Mouse (Mus musculus) forebrain, embryonic 15.5 days (tissue): ENCODE results near the gene Fam229a. TPM values are rescaled to one million over a fixed set of nuclear protein-coding genes. Genes with fewer than 3 reads are reported as not detected.
A peak's percentile ranks its signal among the peaks of the same experiment; 100 is the strongest.
"Not testable (repeated sequence)": the region's sequence is repeated elsewhere in the genome, so short reads cannot be mapped to it uniquely, and the experiment has no call there.

Source experiments
- ATAC-seq: fragments of 200-750 bp; cut with Nextera tagmentation; replicated peaks from 2 replicates; pipeline ENCODE4 v1.8.0; 2017; ENCODE audit warnings: mild to moderate bottlenecking, moderate TSS enrichment, moderate library complexity
- H3K27ac ChIP-seq: fragments of 300-500 bp; sonication (generic); replicated peaks from 2 replicates; pipeline ENCODE4 v1.5.1; 2015; ENCODE audit warnings: mild to moderate bottlenecking, inconsistent platforms
- H3K27me3 ChIP-seq: fragments of 300-500 bp; sonication (generic); 2 replicates; pipeline ENCODE4 v1.6.1; 2015; ENCODE audit warnings: inconsistent platforms
- H3K36me3 ChIP-seq: fragments of 300-500 bp; sonication (generic); 2 replicates; pipeline ENCODE4 v1.6.1; 2015; ENCODE audit warnings: mild to moderate bottlenecking, inconsistent platforms
- H3K4me1 ChIP-seq: fragments of 300-500 bp; sonication (generic); 2 replicates; pipeline ENCODE4 v1.6.1; 2015; ENCODE audit warnings: inconsistent platforms
- H3K4me2 ChIP-seq: fragments of 300-500 bp; sonication (generic); replicated peaks from 2 replicates; pipeline ENCODE4 v1.6.1; 2015; ENCODE audit warnings: mild to moderate bottlenecking, inconsistent platforms
- H3K4me3 ChIP-seq: fragments of 300-500 bp; sonication (generic); 2 replicates; pipeline ENCODE4 v1.5.1; 2015; ENCODE audit warnings: mild to moderate bottlenecking, inconsistent platforms
- H3K9ac ChIP-seq: fragments of 300-500 bp; sonication (generic); replicated peaks from 2 replicates; pipeline ENCODE4 v1.6.1; 2015; ENCODE audit warnings: mild to moderate bottlenecking, inconsistent platforms
- H3K9me3 ChIP-seq: fragments of 300-500 bp; sonication (generic); 2 replicates; pipeline ENCODE4 v1.6.1; 2016; ENCODE audit warnings: inconsistent platforms
- WGBS: fragments of 180-500 bp; shearing (Covaris S2); methylation state at CpG from one replicate; pipeline ENCODE4 v1.1.7; 2015; ENCODE audit warnings: mixed read lengths; 5-methylcytosine and 5-hydroxymethylcytosine counted together
- polyA plus RNA-seq: library from polyadenylated mRNA; unstranded; fragments of >200 nt; fragmentation: Nextera tagmentation; extraction: Ambion mirVana; gene quantifications from 2 replicates; pipeline ENCODE4 v1.2.1, GENCODE M21; 2015

The Fam229a gene
- 0.61 TPM in 1 of 2 replicates, not detected in the other for polyA plus RNA-seq

DNA sequence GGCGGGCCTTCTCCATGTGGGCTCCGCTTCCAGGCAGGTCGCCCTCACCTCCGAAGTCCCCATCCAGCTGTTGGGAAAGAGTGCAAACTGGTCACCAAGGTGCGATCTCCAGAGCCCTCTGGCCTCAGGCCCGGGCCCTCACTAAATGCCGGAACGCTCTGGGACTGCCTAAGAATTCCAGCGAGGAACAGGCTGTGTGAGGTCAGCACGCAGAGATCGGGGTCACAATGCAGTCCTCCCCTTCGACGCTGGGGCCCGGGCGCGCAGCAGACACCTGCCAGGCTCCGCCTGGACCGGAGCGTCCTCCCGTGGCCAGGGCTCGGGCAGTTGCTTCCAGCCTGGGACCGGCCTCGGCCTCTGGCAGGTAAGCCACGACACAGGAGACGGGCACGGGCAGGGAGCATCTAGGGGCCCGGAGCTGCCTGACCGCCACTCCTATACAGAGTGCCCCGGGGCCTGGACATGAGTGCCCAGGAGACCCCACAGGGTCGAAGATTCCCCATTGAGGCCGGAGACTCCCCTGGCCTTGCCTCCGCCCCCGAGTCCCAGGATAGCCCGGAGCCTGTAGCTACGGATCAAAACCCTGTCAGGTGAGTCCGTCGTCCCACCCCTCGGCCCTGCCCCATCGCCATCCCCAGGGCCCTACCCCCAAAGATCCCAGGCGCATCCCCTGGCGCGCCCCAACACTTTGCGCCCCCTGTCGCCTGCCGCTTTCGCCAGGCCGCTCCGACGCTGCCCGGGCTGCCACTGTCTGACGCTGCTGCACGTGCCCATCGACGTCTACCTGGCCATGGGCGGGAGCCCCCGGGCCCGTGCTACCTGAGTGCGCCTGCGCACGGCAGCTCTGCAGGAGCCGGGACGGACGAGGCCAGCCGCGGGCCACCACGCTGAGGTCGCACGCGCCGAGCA, at the start of gene Fam229a, which contains the start of gene Tssk3:
Gene Fam229a, plus strand, starts transcription at position 219 of the 909 bp plus-strand sequence.
Gene Tssk3, minus strand, starts transcription at position 51 of the 909 bp plus-strand sequence.
- H3K4me2 ChIP-seq: peak within 1 kb of the TSS; percentile 52
- H3K36me3 ChIP-seq: peaks cover 33% of the 10 kb centered on the region
- 3% methylated on average over 70 of the region's 70 CpGs for WGBS
- H3K9me3 ChIP-seq: no peaks in the 10 kb centered on the region
- no peak within 1 kb of the TSS for H3K27ac ChIP-seq
- peaks cover 21% of the 10 kb centered on the region for H3K4me1 ChIP-seq
- peak; percentile 12; the same call in 1 of the 2 replicates for ATAC-seq
- H3K27me3 ChIP-seq: peaks cover 19% of the 10 kb centered on the region
- peak within 1 kb of the TSS; percentile 44 for H3K9ac ChIP-seq
- H3K4me3 ChIP-seq: peak within 1 kb of the TSS; percentile 37

GRCm38 (mm10) chr4:129447360-129447759, 43.6 kb upstream of the Fam229a start:
- H3K4me3 ChIP-seq: no peak overlapping the region
- H3K27ac ChIP-seq: no peak overlapping the region

DNA sequence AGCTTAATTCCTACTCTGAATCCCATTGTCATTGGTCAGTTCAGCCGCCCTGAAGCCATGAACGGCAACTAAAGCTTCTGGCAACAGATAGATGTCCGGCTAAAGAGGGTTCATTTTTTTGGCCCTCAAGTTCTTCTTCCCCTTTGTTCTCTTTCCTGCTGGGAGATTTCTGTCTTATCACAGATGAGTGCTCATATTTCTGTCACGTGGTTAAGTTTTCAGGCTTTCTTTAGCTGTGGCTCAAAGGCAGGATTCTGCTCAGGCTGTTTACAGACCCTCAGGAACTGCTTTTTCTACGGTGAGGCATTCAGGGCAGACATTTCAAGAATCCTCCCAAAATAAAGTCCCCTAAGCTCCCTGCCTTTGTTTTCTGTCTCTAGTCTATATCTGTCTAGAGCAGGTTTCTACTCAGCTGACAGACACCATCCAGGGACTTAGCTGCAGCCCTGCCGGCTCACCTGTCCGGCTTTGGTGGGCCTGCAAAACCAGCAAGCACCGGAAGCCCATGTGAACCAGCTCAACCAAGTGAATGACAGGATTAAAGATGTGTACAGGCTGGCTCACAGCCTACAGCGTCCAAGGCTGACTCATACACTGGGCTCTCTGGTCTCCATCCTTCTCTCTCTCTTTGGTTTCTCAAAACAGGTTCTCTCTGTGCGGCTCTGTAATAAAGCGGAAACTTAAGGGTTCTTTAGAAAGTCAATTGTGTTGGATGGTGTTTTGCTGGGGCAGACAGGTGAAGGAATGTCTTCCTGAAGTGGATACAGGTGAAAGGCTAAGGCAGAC, 43.0 kb upstream of the Fam229a start:
- ATAC-seq: no peak
- WGBS: 80% methylated on average over 11 of the region's 11 CpGs
- H3K9me3 ChIP-seq: no peaks in the 10 kb centered on the region
- no peaks in the 10 kb centered on the region for H3K27me3 ChIP-seq
- H3K4me1 ChIP-seq: no peaks in the 10 kb centered on the region
- H3K4me3 ChIP-seq: no peak overlapping the region
- H3K27ac ChIP-seq: no peak overlapping the region
- H3K36me3 ChIP-seq: no peaks in the 10 kb centered on the region
- no peak overlapping the region for H3K4me2 ChIP-seq
- H3K9ac ChIP-seq: no peak overlapping the region

More at GRCm38 (mm10) chr4:129447360-129447759, 43.6 kb upstream of the Fam229a start:
- H3K9ac ChIP-seq: no peak overlapping the region
- no peaks in the 10 kb centered on the region for H3K9me3 ChIP-seq
- no peak overlapping the region for H3K4me2 ChIP-seq
- H3K4me1 ChIP-seq: no peaks in the 10 kb centered on the region
- peaks cover 3% of the 10 kb centered on the region; the same call in 1 of the 2 replicates for H3K27me3 ChIP-seq
- 87% methylated on average over 8 of the region's 8 CpGs for WGBS
- no peaks in the 10 kb centered on the region for H3K36me3 ChIP-seq
- ATAC-seq: no peak

DNA sequence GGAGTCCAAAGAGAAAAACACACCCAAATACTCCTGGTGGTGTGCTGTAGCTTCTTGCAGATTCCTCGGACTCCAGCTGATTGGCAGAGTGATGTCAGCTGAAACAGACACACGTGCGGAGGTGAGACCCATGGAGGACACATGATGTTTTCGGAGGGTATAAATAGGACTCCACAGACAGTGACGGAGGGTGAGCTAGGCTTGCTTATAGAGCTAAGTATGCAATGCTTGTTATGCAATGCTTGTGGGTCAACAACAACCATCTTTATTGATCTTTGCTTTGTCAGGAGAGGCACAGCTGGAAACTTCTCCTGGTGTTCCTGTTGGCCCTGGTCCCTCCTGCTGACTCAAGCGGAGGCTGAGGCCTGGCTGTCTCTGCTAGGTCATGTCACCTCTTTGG, 42.3 kb upstream of the Fam229a start:
- 94% methylated on average over 6 of the region's 6 CpGs for WGBS
- H3K27ac ChIP-seq: no peak overlapping the region
- no peaks in the 10 kb centered on the region for H3K4me1 ChIP-seq
- H3K9me3 ChIP-seq: no peaks in the 10 kb centered on the region
- no peaks in the 10 kb centered on the region for H3K27me3 ChIP-seq
- H3K36me3 ChIP-seq: no peaks in the 10 kb centered on the region
- ATAC-seq: no peak
- H3K9ac ChIP-seq: no peak overlapping the region
- H3K4me2 ChIP-seq: no peak overlapping the region
- no peak overlapping the region for H3K4me3 ChIP-seq

GRCm38 (mm10) chr4:129450851-129451250, 40.1 kb upstream of the Fam229a start:
- Histone ChIP-seq H3K27ac (no peak overlapping the region), H3K36me3 (no peaks in the 10 kb centered on the region), H3K4me1 (0 out of 2 replicates have a peak, but pooled peaks cover 2% of the 10 kb centered on the region), H3K27me3 (no peaks in the 10 kb centered on the region), H3K9ac (no peak overlapping the region), H3K4me2 (no peak overlapping the region), H3K4me3 (no peak overlapping the region), H3K9me3 (no peaks in the 10 kb centered on the region)
- WGBS: 80% methylated on average over 2 of the region's 2 CpGs
- ATAC-seq: no peak

GRCm38 (mm10) chr4:129451471-129452169, 39.4 kb upstream of the Fam229a start:
- Histone ChIP-seq H3K9ac (no peak overlapping the region), H3K36me3 (no peaks in the 10 kb centered on the region)
- 85% methylated on average over 15 of the region's 15 CpGs for WGBS

GRCm38 (mm10) chr4:129455265-129455664, 35.7 kb upstream of the Fam229a start:
- 2% methylated on average over 5 of the region's 5 CpGs for WGBS
- Histone ChIP-seq H3K27ac (no peak overlapping the region), H3K4me3 (no peak overlapping the region), H3K27me3 (no peaks in the 10 kb centered on the region), H3K4me1 (0 out of 2 replicates have a peak, but pooled peaks cover 2% of the 10 kb centered on the region), H3K9ac (no peak overlapping the region), H3K9me3 (no peaks in the 10 kb centered on the region), H3K36me3 (no peaks in the 10 kb centered on the region), H3K4me2 (no peak overlapping the region)
- peak; percentile 74 for ATAC-seq

More at GRCm38 (mm10) chr4:129451471-129452169, 39.4 kb upstream of the Fam229a start:
- H3K9me3 ChIP-seq: no peaks in the 10 kb centered on the region
- no peak overlapping the region for H3K4me3 ChIP-seq
- no peaks in the 10 kb centered on the region for H3K27me3 ChIP-seq
- H3K27ac ChIP-seq: no peak overlapping the region
- no peak for ATAC-seq
- H3K4me1 ChIP-seq: 0 out of 2 replicates have a peak, but pooled peaks cover 2% of the 10 kb centered on the region
- no peak overlapping the region for H3K4me2 ChIP-seq

GRCm38 (mm10) chr4:129456126-129456525, 34.9 kb upstream of the Fam229a start:
- Histone ChIP-seq H3K36me3 (no peaks in the 10 kb centered on the region), H3K4me2 (no peak overlapping the region), H3K4me3 (no peak overlapping the region), H3K9me3 (no peaks in the 10 kb centered on the region), H3K9ac (no peak overlapping the region), H3K27me3 (no peaks in the 10 kb centered on the region), H3K4me1 (peaks cover 7% of the 10 kb centered on the region), H3K27ac (no peak overlapping the region)
- ATAC-seq: no peak
- 56% methylated on average over 5 of the region's 5 CpGs for WGBS

DNA sequence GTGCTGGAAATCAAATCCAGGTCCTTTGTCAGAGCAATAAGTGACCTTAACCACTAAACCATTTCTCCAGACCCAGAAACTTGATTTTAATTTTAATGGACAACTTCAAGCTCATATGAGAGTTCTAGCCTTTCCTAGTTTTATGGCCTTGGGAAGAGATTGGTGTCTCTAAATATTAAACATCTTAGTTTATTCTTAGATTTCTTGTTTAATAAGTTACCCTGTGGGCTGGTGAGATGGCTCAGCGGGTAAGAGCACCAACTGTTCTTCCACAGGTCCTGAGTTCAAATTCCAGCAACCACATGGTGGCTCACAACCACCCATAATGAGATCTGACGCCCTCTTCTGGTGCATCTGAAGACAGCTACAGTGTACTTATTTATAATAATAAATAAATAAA, 33.7 kb upstream of the Fam229a start:
- H3K4me2 ChIP-seq, H3K4me3 ChIP-seq, H3K9me3 ChIP-seq, ATAC-seq, H3K27me3 ChIP-seq, H3K27ac ChIP-seq, H3K9ac ChIP-seq, H3K36me3 ChIP-seq: not testable (repeated sequence)
- WGBS: 80% methylated on average over 2 of the region's 2 CpGs
- H3K4me1 ChIP-seq: peaks cover 13% of the 10 kb centered on the region

DNA sequence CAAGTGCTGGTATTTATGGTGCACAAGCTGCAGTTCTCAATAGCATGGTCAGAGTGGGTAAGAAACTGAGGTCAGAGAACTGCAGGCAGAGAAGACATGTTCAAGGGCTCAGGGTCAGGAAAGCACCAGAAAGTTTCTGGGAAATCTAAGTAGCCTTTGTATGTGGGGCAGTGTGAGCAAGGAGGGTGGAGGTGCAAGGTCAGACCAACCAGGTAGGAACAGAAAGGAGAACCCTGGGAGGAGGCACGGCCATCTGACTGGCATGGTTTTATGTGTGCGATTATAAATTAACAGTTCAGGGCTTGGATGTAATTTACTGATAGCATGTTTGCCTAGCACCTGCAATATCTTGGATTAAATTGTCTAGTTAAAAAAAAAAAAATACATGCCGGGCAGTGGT, 31.3 kb upstream of the Fam229a start:
- no peaks in the 10 kb centered on the region for H3K9me3 ChIP-seq
- H3K27ac ChIP-seq: no peak overlapping the region
- no peaks in the 10 kb centered on the region for H3K27me3 ChIP-seq
- 0 out of 2 replicates have a peak, but pooled peaks cover 2% of the 10 kb centered on the region for H3K36me3 ChIP-seq
- 94% methylated on average over 3 of the region's 3 CpGs for WGBS
- H3K4me1 ChIP-seq: peaks cover 21% of the 10 kb centered on the region
- no peak overlapping the region for H3K4me2 ChIP-seq
- no peak for ATAC-seq
- no peak overlapping the region for H3K4me3 ChIP-seq
- H3K9ac ChIP-seq: no peak overlapping the region

DNA sequence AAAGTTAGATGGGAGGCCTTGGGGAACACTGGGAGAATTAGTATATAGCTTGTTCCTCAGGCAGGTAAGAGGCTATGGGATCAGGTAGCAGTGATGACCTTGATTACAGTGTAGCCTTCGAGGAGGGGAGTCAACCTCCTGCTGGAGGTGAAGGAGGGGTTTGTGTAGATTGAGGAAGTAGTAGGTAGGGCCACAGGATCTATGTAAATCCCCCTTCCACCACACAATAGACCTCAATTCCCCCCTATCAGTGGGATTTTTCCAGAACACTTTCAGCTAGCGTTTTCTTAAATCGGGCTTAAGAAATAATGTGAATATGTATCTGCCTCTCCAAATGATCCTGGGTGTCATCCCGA, 30.2 kb upstream of the Fam229a start:
- H3K4me3 ChIP-seq: peak overlapping the region; percentile 99
- H3K4me2 ChIP-seq: peak overlapping the region; percentile 59
- peaks cover 18% of the 10 kb centered on the region for H3K4me1 ChIP-seq
- H3K9me3 ChIP-seq: no peaks in the 10 kb centered on the region
- WGBS: under 1% methylated on average over 4 of the region's 4 CpGs
- peak overlapping the region; percentile 97 for H3K27ac ChIP-seq
- ATAC-seq: peak; percentile 28
- H3K9ac ChIP-seq: peak overlapping the region; percentile 72
- no peaks in the 10 kb centered on the region for H3K27me3 ChIP-seq
- peaks cover 13% of the 10 kb centered on the region for H3K36me3 ChIP-seq
